Mouse (Mus musculus): Measurements from ENCODE around the gene Arfgap2.

- TF ChIP-seq CTCF (IDR thresholded peaks at IDR 0.05) (no peak), POLR2A (IDR thresholded peaks at IDR 0.05; ENCODE audit: insufficient read depth, low read depth, low read length) (no peak), EP300 (IDR thresholded peaks at IDR 0.05; ENCODE audit: insufficient read depth, low read depth, low read length) (no peak)
Observed at GRCm38 (mm10) chr2:91321923-91322322, 57.1 kb downstream of the Arfgap2 start.
